Mouse (Mus musculus) embryonic fibroblast, embryonic 13.5 days (primary cell): Measurements from ENCODE around the gene Rbms3. TPM values are rescaled to one million over a fixed set of nuclear protein-coding genes. Genes with fewer than 3 reads are reported as not detected.

ENCODE experiments used
- H3K27ac ChIP-seq: 2 replicates; pipeline ENCODE4 v1.5.1; 2012; ENCODE audit warnings: low read length, control low read depth, inconsistent platforms; ENCODE audit not compliant: insufficient read depth
- H3K4me1 ChIP-seq: 2 replicates; pipeline ENCODE4 v1.6.1; 2011; ENCODE audit warnings: low read length; ENCODE audit not compliant: control insufficient read depth, insufficient read depth
- H3K4me3 ChIP-seq: 2 replicates; pipeline ENCODE4 v1.5.1; 2011; ENCODE audit warnings: mild to moderate bottlenecking, control low read depth, low read length; ENCODE audit not compliant: insufficient read depth
- CTCF ChIP-seq: IDR thresholded peaks from 2 replicates; pipeline ENCODE4 v1.5.1; 2011; ENCODE audit warnings: mild to moderate bottlenecking, control low read depth, low read length, moderate library complexity, borderline replicate concordance; ENCODE audit not compliant: insufficient read depth
- POLR2A ChIP-seq: IDR thresholded peaks from 2 replicates; pipeline ENCODE4 v1.6.1; 2011; ENCODE audit warnings: low read depth, mild to moderate bottlenecking, control low read depth, low read length, moderate library complexity
- polyA plus RNA-seq: library from polyadenylated mRNA; stranded (reverse); fragments of >200 nt; gene quantifications from 2 replicates; pipeline ENCODE4 v1.2.4, GENCODE M21; 2011; ENCODE audit warnings: low read depth; ENCODE audit not compliant: missing spikeins, insufficient read length

Gene Rbms3
- polyA plus RNA-seq, 1 experiment, result 114 TPM

DNA sequence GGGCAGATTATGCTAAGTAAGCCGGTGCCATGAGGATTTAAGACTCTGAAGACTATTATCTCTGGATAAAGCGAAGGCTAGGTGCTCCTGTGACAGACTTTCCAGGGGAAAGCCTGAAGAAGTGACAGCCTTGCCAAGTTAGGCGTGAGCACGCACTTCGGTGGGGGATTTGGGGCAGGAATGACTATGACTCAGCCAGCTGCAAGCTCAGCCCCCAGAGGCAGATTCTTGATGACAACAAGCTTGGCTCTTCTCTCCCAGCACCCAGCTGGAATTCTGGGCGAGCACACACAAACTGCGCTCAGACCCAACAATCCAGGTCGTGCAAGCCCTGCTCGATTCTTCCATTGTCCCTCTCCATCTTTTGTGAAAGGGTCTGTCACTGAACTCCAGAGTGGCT is 1038.6 kb downstream of the Rbms3 start:
- no peak for TF ChIP-seq CTCF
- TF ChIP-seq POLR2A, result no peak
- Histone ChIP-seq H3K4me1 (peaks cover 17% of the 10 kb centered on the region), H3K4me3 (no peak overlapping the region), H3K27ac (peak overlapping the region; percentile 100)

DNA sequence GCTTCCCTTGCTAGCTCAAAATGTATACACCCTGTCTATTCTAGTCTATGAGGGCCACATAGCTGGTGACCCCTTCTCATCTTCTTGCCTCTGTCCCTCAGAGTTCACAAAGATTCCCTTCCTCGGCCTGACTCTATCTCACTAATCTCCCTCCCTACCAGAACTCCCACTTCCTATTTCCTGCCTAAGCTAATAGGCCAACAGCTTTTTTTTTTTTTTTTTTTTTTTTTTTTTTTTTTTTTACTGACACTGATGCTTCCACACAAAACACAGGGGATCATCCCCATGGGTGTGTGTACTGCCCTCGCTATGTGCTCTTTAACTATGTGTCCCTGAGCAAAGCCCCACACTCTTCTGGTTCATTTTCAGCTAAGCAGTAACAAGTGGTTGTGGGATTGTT is 1060.0 kb downstream of the Rbms3 start:
- Histone ChIP-seq H3K4me1 (no peaks in the 10 kb centered on the region), H3K27ac (no peak overlapping the region), H3K4me3 (no peak overlapping the region)
- TF ChIP-seq POLR2A (no peak), CTCF (no peak)

DNA sequence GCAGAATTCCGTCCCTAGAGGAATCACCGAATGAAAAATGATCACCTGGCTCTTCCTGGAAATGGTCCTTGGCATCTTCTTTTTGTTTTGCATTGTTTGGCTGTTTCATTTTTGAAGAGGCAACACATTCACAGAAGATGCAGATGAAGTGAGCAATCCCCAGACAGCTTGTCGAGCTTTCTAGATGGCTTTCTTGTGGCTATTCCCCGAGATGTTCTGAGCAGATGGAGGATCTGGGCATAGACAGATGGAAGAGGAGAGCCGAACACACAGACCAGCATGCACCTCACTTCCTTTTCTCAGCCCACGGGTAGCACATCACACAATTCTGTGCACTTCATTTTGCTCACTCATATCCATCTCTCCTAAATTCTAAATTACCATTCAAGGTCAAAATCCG is 1063.0 kb downstream of the Rbms3 start:
- no peaks in the 10 kb centered on the region for H3K4me1 ChIP-seq
- H3K27ac ChIP-seq, result no peak overlapping the region
- no peak for TF ChIP-seq POLR2A
- no peak for TF ChIP-seq CTCF
- H3K4me3 ChIP-seq, result no peak overlapping the region

DNA sequence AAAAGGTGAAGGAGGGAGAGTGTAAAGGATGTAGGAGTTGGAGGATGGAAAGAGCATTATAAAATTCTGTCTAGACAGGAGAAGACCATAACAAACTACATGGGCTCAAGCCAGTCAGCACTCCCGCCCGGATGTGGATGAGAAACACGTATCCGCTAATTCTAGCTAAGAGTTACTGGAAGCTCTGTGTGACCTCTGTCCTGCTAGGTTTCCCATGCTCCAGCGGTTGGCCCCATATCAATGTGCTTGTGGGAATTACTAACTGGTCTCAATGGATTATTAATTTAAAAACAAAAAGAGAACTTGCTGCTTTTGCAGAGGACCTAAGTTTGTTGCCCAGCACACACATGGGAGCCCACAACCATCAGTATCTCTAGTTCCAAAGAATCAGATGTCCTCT is 1071.9 kb downstream of the Rbms3 start:
- Histone ChIP-seq H3K4me3 (no peak overlapping the region), H3K27ac (no peak overlapping the region), H3K4me1 (peaks cover 2% of the 10 kb centered on the region; the same call in 1 of the 2 replicates)
- no peak for TF ChIP-seq POLR2A
- no peak for TF ChIP-seq CTCF

DNA sequence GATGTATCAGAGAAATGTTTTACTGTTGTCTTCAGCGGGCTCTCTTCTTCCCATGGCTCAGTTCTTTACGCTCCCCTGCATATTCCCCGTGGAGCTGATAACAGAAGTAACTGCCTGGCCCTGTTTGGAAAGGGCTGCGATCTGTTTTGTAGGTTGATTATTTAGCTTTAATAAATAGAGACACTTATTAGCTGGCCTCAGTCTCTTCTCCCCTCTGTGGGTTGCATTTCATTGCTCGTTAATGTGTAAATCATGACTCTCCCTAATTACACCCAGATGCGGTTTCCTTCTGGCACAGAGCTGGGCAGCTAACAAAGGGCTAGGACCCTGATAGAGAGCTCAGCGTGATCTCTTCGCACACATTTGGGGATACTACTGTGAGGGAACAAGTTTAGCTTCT is 1073.1 kb downstream of the Rbms3 start:
- TF ChIP-seq CTCF (no peak), POLR2A (no peak)
- Histone ChIP-seq H3K27ac (0 out of 2 replicates have a peak overlapping the region, but pooled peaks have one; percentile 17), H3K4me1 (peaks cover 2% of the 10 kb centered on the region; the same call in 1 of the 2 replicates), H3K4me3 (no peak overlapping the region)

DNA sequence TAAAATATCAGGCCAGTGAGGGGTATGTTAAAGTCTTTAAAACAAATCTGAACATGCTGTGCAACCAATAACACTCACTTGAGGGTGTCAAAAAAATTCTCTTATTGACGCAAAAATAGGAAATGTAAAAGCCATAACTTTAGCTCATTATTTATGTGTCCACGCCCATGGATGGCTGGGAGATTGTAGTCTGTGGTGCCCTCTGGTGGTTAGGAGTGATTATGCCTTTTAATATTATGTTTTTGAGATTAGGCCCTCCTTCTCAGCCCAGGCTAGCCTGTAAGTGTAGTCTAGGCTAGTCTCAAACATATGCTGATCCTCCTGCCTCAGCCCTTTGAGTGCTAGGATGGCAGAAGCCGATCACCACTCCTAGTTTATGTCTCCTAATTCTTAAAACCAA is 1076.5 kb downstream of the Rbms3 start:
- Histone ChIP-seq H3K4me3 (no peak overlapping the region), H3K4me1 (peaks cover 2% of the 10 kb centered on the region; the same call in 1 of the 2 replicates), H3K27ac (no peak overlapping the region)
- no peak for TF ChIP-seq POLR2A

DNA sequence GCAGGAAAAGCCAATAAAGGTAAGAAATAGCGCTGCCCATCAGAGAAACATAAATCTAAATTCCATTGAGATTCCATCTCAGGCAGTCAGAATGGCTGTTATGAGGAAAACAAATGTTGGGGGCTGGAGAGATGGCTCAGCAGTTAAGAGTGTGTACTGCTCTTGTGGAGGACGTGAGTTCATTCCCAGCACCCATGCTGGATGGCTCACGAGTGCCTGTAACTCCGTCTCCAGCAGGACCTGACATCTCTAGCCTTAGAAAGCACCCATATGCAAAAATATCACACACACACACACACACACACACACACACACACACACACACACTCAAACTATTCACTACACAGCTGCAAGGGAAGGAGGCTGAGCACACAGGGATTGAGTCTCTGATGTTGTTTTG is 1083.6 kb downstream of the Rbms3 start:
- Histone ChIP-seq H3K4me1 (peaks cover 4% of the 10 kb centered on the region; the same call in 1 of the 2 replicates), H3K4me3 (no peak overlapping the region), H3K27ac (no peak overlapping the region)
- TF ChIP-seq CTCF, result no peak
- no peak for TF ChIP-seq POLR2A

DNA sequence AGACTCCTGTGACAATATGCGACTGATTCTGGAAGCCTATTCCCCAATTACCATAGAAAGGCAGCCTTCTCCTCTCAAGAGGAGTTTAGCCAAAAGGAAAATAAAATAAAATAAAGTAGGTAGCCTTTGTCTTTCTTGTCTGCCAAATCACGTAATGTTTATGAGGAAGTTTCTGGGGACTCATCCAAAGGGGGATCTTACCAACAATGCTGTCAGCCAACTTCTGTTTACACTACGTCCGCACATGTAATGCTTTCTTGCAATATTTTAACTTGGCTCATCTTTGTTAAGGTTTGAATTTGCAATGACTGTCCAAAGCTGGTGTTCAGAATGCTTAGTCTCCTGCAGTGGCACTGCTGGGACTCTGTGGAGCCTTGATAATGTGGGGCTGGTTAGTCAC is 1086.9 kb downstream of the Rbms3 start:
- Histone ChIP-seq H3K4me1 (peaks cover 4% of the 10 kb centered on the region; the same call in 1 of the 2 replicates), H3K4me3 (no peak overlapping the region), H3K27ac (no peak overlapping the region)
- TF ChIP-seq POLR2A, result no peak
- TF ChIP-seq CTCF, result no peak

DNA sequence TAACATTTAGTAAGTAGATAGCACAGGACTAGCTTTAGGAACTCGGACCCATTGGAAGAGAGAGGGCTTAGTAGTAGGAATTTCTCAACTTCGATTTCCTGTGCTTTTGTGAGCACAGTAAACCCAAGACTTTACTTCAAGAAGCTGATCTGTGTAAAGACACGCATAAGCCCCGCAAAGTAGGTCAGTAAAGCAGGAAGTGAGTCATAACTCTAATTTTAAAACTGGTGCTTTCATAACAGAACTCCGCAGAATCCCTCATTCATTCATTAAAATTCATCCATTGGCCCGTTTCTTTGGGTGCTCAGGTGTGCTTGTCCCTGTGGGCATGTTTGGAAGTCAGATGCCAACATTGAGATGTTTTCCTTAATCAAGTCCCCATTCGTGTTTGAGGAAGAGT is 1087.7 kb downstream of the Rbms3 start:
- Histone ChIP-seq H3K4me3 (no peak overlapping the region), H3K27ac (0 out of 2 replicates have a peak overlapping the region, but pooled peaks have one; percentile 40), H3K4me1 (peaks cover 4% of the 10 kb centered on the region; the same call in 1 of the 2 replicates)
- no peak for TF ChIP-seq POLR2A
- no peak for TF ChIP-seq CTCF

DNA sequence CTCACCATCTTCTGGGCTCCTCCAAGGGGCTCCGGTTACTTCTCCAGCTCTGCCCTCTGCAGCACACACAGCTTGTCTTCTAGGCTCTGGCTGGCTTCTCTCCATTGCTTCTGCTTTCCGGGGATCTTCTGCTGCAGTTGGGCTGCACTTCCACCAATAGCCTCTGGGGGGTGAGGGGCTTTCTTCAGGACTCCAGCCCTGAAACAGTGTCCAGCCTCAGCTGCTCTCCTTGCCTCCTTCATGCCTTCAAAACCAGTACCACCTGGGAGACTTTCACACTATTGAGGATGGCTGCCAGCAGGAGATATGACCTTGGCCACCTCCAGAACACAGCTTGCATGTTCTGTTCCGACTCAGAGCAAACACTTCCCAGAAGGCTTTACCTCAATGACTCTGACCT is 1094.0 kb downstream of the Rbms3 start:
- Histone ChIP-seq H3K27ac (no peak overlapping the region), H3K4me1 (no peaks in the 10 kb centered on the region), H3K4me3 (no peak overlapping the region)
- TF ChIP-seq CTCF (no peak), POLR2A (no peak)

DNA sequence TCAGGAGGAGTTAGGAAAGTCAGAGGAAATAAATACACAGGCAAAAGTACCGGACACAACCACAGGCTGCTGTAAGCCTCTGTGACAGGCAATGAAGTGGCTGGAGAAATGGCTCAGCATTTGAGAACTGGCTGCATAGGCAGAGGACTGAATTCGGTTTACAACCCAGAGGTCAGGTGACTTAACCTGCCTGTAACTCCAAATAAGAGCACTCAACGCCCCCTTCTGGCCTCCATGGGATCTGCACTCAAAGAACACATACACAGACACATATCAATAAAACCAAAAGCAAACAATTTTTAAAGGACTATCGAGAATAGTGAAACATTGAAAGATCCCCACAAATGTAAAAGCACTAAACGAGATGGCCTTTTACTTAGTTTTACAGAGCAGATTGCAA is 1096.3 kb downstream of the Rbms3 start:
- TF ChIP-seq CTCF, result no peak
- no peak for TF ChIP-seq POLR2A
- no peak overlapping the region for H3K4me3 ChIP-seq

More for the DNA sequence above, 1096.3 kb downstream of the Rbms3 start:
- Histone ChIP-seq H3K4me1 (no peaks in the 10 kb centered on the region), H3K27ac (no peak overlapping the region)
